Mouse (Mus musculus): ENCODE measurements at regions not wholly inside any gene's neighbourhood (a gene's known extent, or its start where the extent isn't known, plus 50 kb on each side); places are given as distances from the start of the nearest gene placed in this dataset.

DNA sequence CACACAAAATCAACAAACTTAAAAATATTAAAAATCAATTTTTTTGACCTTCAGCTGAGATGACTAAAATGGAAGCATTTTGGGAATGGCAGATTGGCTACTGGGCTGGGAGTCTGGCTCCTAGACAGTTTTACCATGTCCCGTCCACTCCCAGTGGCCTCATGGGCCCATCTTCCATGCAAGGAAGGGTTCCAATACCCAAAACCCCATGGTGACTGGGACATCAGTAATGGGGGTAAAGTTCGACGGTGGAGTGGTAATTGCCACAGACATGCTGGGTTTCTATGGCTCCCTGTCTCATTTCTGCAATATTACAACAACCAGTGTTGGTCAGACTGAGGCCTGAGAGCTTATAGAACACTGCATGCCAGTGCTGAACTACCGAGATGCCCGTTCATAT, 82.2 kb downstream of the Il20rb start:
- DNase-seq: no peak

DNA sequence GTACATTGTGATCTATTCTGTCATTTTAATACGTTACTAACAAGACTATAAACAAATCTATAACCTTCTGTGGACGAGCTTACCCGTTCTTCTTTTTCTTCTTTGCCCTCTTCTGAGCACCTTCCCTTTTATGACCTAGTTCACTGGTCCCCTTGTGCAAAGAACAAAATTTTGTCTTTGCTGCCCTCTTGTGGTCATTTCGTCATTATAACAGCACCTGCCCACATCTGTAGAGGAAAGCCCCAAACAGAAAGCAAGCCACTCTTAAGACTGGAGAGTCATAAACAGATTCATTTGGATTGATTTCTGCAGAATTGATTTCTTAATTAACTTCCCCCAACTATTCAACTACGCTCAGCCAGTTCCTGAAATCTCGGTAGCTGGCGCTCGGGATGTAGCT, 86.2 kb downstream of the Il20rb start:
- DNase-seq: peak; percentile 50 to 59

DNA sequence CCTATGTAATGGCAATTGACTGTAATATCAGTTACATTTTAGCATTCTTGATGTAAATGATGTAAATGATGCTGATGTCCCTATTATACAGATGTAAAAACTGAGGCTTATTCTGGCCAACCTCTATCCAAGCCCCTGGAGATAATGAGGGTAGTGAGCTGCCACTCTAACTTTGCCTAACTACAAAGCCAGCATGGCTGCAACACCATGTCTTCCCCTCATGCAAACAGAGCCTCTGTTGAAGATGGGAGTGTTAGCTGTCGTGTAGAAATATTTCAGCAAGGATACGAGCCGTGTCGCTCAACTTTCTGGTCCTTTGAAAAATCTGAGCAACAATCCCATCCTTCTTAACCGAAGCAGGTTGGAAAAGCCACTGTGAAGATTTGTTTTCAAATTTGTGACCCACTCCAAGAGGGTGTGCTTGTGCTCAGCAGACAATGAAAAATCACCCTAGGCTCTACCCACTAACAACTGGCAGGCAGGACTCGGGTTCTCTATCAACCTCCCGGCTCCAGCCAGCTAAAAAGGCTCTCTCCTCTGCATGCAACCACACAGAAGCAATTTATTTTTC, 90.2 kb downstream of the Il20rb start:
- DNase-seq: no peak

DNA sequence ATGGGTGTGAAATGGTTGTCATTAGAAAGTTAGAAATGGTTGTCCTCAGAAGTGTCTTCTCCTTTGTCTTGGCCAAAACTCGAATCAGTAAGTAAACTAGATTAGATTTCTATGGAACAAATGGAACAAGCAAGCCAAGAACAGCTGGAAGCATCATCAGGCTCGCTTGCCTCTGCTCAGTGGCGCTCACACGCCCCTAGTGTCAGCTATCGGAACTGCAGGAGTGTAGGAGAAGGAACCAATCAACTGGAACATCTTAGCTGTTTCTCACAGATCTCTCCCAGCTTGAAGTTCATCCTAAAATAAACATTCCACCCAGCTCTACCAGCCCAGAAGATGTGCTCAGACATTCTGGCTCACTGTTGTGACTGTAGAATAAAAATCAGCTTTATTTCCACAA, 90.9 kb downstream of the Il20rb start:
- DNase-seq: peak; percentile 81 to 82

- no peak for DNase-seq
Measured at GRCm38 (mm10) chr9:100394632-100395031, 92.0 kb downstream of the Il20rb start.

DNA sequence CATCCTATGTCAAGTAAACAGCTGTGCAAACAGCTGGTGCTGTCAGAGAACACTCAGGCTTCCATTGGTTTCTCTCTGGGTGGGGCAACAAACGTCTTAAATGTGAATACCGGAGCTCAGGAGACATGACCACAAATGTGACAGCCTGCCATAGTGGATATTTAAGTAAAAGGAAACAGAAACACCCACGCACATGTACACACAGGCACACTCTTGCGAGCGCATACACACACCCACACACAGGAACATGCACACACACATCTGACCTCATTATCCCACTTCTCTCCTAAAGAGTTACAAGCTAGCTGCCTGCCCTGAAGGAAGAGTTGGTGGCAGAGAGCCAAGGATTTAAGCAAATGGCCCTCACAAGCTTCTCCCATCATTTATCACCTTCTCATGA, 92.4 kb downstream of the Il20rb start:
- DNase-seq: no peak

DNA sequence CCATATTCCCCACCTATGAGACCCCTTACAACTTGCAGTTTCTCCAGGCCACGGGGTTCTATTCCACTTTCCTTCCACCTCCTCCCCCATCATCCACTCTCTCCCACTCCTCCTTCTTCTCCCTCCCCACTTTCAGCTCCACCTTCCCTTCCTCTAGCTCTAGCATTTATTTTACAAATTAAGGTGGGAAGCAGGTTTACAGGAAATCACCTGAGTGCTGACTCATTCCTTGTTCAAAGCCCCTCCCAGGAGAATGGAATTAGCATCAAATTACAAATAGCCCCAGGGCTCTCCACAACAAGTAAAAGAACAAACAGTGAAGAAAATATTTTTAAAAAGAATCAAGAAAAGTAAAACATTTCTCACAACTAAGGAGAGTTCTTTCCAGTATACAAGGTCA, 94.3 kb downstream of the Il20rb start:
- no peak for DNase-seq

DNA sequence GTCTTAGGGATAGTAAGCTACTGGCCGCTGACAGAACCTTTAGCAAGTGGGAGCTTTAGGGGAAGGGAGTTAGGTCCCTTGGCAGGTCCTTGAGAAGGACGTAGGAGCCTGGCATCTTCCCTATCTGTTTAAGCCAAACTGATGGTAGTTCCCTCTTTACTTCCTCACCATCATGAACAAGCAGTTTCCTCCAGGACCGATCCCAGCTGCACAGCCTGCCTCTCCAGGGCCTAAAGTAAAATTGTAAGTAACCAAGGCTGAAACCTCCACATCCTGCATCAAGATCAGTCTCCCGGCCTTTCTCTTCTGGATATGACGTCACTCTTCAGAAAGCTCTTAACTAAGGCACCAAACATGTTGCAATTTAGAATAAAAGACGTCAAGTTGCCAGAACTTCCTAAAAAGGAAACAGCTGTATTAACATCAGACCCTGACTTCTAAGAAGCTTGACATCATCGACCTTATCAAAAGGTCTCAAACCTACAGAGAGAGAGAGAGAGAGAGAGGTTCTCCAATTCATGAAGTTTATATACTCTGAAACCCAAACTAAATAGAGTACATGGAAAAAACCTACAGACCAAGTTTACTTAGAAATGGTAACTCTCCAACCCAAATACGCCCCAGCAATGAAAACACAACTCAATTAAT, 94.9 kb downstream of the Il20rb start:
- no peak for DNase-seq

DNA sequence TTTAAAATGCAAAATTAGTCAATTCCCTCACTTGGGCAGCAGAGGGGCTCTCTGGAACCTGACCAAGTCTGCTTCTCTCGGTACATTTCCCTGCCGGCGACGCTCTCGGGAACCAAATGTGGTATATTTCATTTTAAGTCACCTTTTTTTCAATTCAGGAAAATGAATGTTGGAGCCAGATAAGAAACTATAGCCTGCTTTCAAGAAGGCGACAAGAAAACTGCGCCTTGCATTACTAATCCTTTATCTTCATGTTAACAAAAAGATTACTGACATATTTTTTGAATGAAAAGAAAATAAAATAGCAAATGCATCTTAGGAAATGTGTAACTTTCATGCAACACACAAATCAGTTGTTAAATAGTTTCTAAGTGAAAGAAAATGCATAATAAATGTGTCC, 98.2 kb downstream of the Il20rb start:
- DNase-seq: no peak

- DNase-seq: no peak
Measured at GRCm38 (mm10) chr9:100387171-100387685, 99.4 kb downstream of the Il20rb start.

GRCm38 (mm10) chr9:100382492-100382891, 104.1 kb downstream of the Il20rb start:
- peak; percentile 55 to 58 for DNase-seq

- DNase-seq: no peak
Measured at GRCm38 (mm10) chr9:100369921-100370320, 116.7 kb downstream of the Il20rb start.

- no peak for DNase-seq
Measured at GRCm38 (mm10) chr9:100366816-100367215, 119.8 kb downstream of the Il20rb start.

GRCm38 (mm10) chr9:100359934-100360716, 126.5 kb downstream of the Il20rb start:
- no peak for DNase-seq

DNA sequence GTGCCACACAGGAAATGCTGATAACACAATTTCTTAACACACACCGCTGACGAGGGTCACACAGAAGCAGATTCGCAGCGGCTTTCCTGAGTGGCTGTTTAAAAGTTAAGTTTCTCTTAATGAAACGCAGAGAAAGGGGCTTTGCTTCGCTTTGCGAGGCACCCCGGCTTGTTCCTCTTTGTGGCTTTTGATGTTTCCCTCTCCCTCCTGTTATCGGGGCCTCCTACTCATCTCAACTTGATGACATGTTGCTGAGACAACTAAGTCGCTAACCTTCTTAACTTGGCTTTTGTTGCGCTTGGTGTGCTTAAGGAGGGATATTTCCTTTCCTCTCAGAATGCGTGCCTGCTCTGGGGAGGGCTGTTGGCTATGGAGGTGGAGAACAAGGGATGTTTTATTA, 129.0 kb downstream of the Il20rb start:
- DNase-seq: no peak

DNA sequence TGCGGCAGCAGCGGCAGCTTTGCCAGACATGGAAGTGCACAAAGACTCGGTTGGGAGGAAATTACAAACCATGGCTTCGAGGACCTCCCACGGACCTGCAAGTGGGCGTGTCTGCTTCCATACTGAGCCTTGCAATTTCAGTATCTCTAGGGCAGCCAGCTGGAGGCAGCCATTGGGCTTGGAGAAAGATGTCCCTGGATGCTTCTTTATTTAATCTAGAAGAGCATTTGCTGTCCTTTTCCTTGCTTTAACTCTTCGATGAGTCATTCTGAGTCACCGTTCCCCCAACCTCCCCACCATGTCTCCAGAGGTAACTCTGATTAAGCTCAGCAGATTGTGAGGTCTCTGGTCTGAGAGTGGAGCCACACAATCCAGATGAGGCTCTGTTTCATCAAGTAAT, 145.8 kb downstream of the Il20rb start:
- no peak for DNase-seq

DNA sequence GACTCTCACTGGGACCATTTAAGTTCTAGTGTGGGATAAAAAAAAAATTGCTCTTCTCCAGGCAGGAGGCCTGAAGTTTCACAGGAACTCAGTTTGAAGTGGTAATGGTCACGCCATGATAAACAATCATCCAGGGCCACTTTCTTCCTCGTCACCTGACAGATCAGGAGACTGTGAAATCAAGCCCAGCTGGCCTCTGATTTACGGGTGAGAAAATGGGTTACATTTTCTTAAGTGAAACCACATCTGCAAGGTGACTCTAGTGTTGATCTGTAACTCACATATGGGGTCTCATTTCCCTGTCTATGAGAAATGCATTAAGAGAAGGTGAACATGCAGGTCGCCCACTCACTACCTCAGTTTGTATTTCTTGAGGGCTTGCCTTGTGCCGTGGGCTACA, 178.8 kb downstream of the Il20rb start:
- DNase-seq: no peak

DNA sequence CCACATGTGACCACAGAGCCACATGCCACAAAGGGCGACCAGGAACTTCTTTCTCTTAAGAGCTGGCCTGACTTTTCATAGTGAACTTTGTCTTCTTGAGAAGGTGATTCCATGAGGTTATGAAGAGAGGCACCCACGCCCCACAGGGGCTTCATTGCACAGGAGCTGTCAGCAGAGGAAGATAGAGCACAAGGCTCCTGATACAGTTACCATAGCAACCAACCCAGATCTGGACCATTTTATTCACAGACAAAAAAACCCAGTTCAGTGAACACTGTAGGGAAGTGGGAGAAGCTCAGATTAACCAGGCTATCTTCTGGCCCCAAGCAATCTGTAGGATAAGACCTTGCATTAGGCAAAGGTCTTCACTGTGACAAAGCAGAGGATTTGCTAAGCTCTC, 179.2 kb downstream of the Il20rb start:
- DNase-seq: no peak

DNA sequence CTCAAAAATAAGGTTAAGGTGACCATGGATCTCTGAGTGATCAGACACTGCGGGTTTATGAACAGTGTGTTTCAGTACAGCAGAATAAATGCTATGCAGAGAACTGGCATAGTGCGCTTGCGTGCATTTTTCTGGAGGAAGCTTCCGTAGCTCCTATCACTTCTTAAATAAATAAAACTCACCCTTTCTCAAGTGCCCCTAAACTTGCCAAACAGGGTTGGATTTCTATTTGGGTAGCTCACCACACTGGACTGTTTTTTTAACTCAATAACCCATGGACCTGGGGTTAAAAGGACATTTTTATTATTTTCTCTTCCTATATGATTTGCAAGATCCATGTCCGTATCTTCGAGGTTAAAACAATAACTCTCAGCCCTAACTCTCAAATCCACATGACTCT, 182.8 kb downstream of the Il20rb start:
- DNase-seq: no peak

DNA sequence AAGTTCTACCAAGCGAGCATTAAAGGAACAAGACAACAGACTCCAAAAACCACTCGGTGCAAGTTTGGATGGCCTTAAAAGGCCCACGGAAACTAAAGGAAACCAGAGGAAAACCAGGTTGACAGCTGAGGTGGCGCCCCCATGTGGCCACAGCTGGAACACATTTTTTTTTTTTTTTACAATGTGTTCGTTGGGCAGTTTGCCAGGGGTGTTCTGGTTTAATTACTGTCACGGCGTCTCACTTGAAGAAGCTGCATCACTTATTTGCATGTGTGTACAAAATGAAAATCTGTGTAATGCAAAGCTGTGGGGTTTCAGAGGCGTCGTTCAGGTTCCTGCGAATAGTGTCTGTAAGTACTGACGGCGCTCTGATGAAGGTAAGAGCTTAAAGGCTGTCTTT, 185.0 kb downstream of the Il20rb start:
- DNase-seq: no peak

DNA sequence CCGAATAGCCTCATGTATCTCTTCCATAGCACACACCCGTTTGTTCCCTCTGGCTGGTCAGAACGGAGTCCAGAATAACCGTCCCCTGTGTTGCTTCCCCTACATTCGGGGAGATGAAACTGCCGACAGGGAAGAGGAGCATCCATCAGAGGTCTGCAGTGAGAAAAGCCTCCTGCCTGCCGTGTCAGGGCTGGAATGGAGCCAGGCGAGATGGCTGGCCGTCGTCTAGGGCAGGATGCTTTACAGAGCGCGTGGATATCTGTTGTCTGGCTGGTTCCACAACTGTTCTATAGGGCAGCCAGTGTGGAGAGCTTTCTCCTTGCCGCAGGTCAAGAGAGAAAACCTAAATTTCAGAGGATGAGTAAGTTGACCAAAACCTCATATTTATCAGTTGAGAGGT, 209.2 kb downstream of the Il20rb start:
- no peak for DNase-seq

DNA sequence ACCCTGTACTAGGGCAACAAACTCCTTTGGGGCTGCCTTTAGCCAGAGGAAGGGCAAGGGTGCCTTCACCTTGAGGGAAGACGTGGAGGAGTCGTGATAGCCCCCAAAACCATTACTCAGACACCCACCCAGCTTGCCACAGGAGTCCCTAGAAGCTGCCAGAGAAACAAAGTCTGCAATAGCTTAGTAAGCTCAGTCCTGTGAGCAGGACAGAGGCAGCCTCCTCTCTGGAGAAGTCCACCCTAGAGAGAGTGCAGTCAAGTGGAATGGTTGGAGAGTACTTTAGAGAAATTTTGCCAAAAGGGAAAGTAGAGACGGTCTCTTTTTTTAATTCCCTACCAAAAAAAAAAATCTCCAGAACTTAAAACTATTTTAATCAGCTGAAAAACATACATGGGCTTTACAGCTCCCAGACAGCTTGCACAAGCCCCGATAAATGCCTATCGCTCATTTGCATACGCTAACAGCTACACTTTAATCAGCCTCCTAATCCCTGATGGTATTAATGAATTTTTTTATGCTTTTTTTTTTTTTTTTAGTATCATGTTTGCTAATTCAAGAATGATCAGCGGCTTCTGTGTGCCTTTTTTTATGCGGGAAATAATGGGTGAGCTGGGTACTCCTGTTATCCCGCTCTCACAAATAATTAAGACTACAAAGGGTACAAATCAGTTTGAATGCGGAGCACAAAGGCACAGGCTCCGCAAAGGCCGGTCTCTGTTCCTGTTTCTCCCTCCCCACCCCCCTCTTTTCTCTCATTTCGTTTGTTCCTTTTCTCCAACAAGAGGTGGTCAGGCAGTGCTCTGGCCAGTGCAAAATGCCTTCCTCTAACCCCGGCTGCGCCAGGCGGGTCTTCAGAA, 219.8 kb downstream of the Il20rb start:
- DNase-seq: no peak

DNA sequence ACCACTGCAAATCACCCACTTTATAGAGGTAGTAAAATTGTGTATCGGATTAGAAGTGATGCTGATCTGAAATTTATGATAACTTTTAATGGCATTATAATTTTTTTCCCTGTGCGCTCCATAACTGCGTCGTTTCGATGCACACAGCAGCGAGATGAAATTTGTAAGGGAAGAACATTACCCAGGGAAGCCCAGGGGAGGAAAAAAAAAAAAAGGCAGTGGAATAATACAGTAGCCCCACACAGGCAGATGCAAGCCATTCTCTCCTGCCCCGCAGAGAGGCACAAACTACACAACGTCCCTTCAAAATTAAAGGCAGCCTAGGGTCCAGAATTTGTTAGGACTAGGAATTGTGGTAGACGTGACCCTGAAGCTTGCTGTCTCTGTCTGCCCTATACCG, 234.2 kb downstream of the Il20rb start:
- no peak for DNase-seq

Measured in B cell, adult 2 months (primary cell).